Mouse (Mus musculus): ENCODE measurements around the gene Mmp8. TPM values are rescaled to one million over a fixed set of nuclear protein-coding genes. Genes with fewer than 3 reads are reported as not detected.

The Mmp8 gene
- total and polyA plus RNA-seq, 3 experiments, result not detected

GRCm38 (mm10) chr9:7544923-7545457 lies 13.3 kb upstream of the Mmp8 start:
- Histone ChIP-seq H3K27ac (ENCODE audit: control insufficient read depth, low read depth, low read length) (no peak overlapping the region), H3K27me3 (ENCODE audit: control insufficient read depth in 1 of 2, insufficient read depth in 2 of 2, low read length in 2 of 2) (peaks cover 0 to 2% of the 10 kb centered on the region in 2 experiments; a peak in 2 of 4 replicates), H3K4me1 (ENCODE audit: control insufficient read depth in 1 of 2, insufficient read depth in 2 of 2, low read length in 2 of 2) (no peaks in the 10 kb centered on the region), H3K9me3 (replicated peaks; ENCODE audit: insufficient read depth, low read length) (no peaks in the 10 kb centered on the region), H3K4me3 (ENCODE audit: control insufficient read depth in 1 of 2, insufficient read depth in 1 of 2, low read depth in 2 of 2, low read length in 2 of 2) (no peak overlapping the region), H3K9ac (ENCODE audit: control insufficient read depth, low read depth, low read length, poor library complexity, severe bottlenecking) (no peak overlapping the region), H3K79me2 (ENCODE audit: control insufficient read depth, insufficient read depth, low read length, poor library complexity) (no peaks in the 10 kb centered on the region), H3K36me3 (ENCODE audit: control insufficient read depth in 1 of 2, insufficient read depth in 2 of 2, low read length in 2 of 2) (no peaks in the 10 kb centered on the region)
- no peak for DNase-seq (ENCODE audit: low read depth, low spot score)
- TF ChIP-seq KAT2A (conservative IDR thresholded peaks at IDR 0.05; ENCODE audit: low read depth, low read length) (no peak), RCOR1 (IDR thresholded peaks at IDR 0.05; ENCODE audit: low read depth, low read length) (no peak), EP300 (IDR thresholded peaks at IDR 0.05; ENCODE audit: low read depth in 1 of 2, low read length in 2 of 2) (no peak), ZMIZ1 (IDR thresholded peaks at IDR 0.05; ENCODE audit: low read depth, low read length) (no peak), ZNF384 (IDR thresholded peaks at IDR 0.05; ENCODE audit: low read depth, low read length) (no peak), JUND (IDR thresholded peaks at IDR 0.05; ENCODE audit: low read depth, low read length) (no peak), USF2 (IDR thresholded peaks at IDR 0.05; ENCODE audit: borderline replicate concordance in 1 of 2, insufficient read depth in 1 of 2, low read depth in 1 of 2, low read length in 2 of 2) (no peak), MAZ (IDR thresholded peaks at IDR 0.05; ENCODE audit: low read depth, low read length) (no peak)

DNA sequence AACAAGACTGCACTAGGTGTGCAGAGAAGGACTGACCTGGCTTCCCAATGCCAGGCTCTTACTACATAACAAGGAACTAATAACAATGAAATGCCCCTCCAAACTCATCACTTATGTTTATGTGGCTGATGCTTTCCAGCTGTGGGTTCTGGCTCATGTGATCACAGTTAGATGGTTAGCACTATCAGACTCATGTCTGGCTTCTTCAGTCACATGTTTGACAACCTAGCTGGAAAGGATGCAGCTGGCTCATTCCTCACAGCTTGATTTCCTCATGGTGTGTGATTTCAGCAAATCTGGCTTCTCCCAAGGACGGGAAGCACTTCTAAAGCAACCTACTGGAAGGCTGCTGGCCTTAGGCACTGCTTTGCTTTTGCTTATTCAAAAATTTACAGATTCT lies 12.8 kb upstream of the Mmp8 start:
- H3K9me3 ChIP-seq (replicated peaks; ENCODE audit: insufficient read depth, low read length), result no peaks in the 10 kb centered on the region
- TF ChIP-seq ZC3H11A (IDR thresholded peaks at IDR 0.05; ENCODE audit: low read depth, low read length) (no peak), SMC3 (IDR thresholded peaks at IDR 0.05; ENCODE audit: low read depth, low read length) (no peak), USF2 (IDR thresholded peaks at IDR 0.05; ENCODE audit: borderline replicate concordance in 1 of 2, insufficient read depth in 1 of 2, low read depth in 1 of 2, low read length in 2 of 2) (no peak), RCOR1 (IDR thresholded peaks at IDR 0.05; ENCODE audit: low read depth, low read length) (no peak), TBP (IDR thresholded peaks at IDR 0.05; ENCODE audit: low read depth, low read length) (no peak), MAZ (IDR thresholded peaks at IDR 0.05; ENCODE audit: low read depth, low read length) (no peak), NRF1 (IDR thresholded peaks at IDR 0.05; ENCODE audit: insufficient read depth, low read depth, low read length, poor library complexity, severe bottlenecking) (no peak)
- H3K79me2 ChIP-seq (ENCODE audit: control insufficient read depth, insufficient read depth, low read length, poor library complexity), result no peaks in the 10 kb centered on the region

DNA sequence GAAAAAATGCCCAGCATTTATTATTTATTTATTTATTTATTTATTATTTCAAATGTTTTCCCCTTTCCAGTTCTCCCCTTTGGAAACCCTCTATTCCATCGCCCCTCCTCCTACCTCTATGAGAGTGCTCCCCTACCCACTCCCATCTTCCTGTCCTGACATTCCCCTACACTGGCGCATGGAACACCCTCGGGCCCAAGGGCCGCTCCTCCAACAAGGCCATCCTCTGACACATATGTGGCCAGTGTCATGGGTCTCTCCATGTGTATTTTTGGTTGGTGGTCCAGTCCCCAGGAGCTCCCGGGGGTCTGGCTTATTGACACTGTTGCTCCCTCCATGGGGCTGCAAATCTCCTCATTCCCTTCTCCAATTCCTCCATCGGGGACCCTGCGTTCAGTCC lies 12.3 kb upstream of the Mmp8 start:
- Histone ChIP-seq H3K4me3 (ENCODE audit: control insufficient read depth in 1 of 2, insufficient read depth in 1 of 2, low read depth in 2 of 2, low read length in 2 of 2) (no peak overlapping the region), H3K79me2 (ENCODE audit: control insufficient read depth, insufficient read depth, low read length, poor library complexity) (no peaks in the 10 kb centered on the region), H3K9ac (ENCODE audit: control insufficient read depth, low read depth, low read length, poor library complexity, severe bottlenecking) (no peak overlapping the region), H3K4me1 (ENCODE audit: control insufficient read depth in 1 of 2, insufficient read depth in 2 of 2, low read length in 2 of 2) (no peaks in the 10 kb centered on the region), H3K27me3 (ENCODE audit: control insufficient read depth in 1 of 2, insufficient read depth in 2 of 2, low read length in 2 of 2) (peaks cover 0 to 2% of the 10 kb centered on the region in 2 experiments; a peak in 2 of 4 replicates), H3K9me3 (replicated peaks; ENCODE audit: insufficient read depth, low read length) (no peaks in the 10 kb centered on the region), H3K27ac (ENCODE audit: control insufficient read depth, low read depth, low read length) (no peak overlapping the region), H3K36me3 (ENCODE audit: control insufficient read depth in 1 of 2, insufficient read depth in 2 of 2, low read length in 2 of 2) (no peaks in the 10 kb centered on the region)
- TF ChIP-seq MYB (IDR thresholded peaks at IDR 0.05; ENCODE audit: low read depth, low read length) (no peak), POLR2AphosphoS2 (IDR thresholded peaks at IDR 0.05; ENCODE audit: low read length) (no peak), SMC3 (IDR thresholded peaks at IDR 0.05; ENCODE audit: low read depth, low read length) (no peak), BHLHE40 (IDR thresholded peaks at IDR 0.05; ENCODE audit: borderline replicate concordance, low read depth, low read length) (no peak), UBTF (IDR thresholded peaks at IDR 0.05; ENCODE audit: borderline replicate concordance, insufficient read depth, low read depth, low read length) (no peak), ELF1 (IDR thresholded peaks at IDR 0.05; ENCODE audit: low read depth, low read length) (no peak), MXI1 (IDR thresholded peaks at IDR 0.05; ENCODE audit: low read depth, low read length) (no peak)
- DNase-seq (ENCODE audit: low read depth, low spot score), result no peak

More for the DNA sequence above, 12.8 kb upstream of the Mmp8 start:
- Histone ChIP-seq H3K9ac (ENCODE audit: control insufficient read depth, low read depth, low read length, poor library complexity, severe bottlenecking) (no peak overlapping the region), H3K4me3 (ENCODE audit: control insufficient read depth in 1 of 2, insufficient read depth in 1 of 2, low read depth in 2 of 2, low read length in 2 of 2) (no peak overlapping the region), H3K36me3 (ENCODE audit: control insufficient read depth in 1 of 2, insufficient read depth in 2 of 2, low read length in 2 of 2) (no peaks in the 10 kb centered on the region), H3K27me3 (ENCODE audit: control insufficient read depth in 1 of 2, insufficient read depth in 2 of 2, low read length in 2 of 2) (peaks cover 0 to 2% of the 10 kb centered on the region in 2 experiments; a peak in 2 of 4 replicates), H3K27ac (ENCODE audit: control insufficient read depth, low read depth, low read length) (no peak overlapping the region), H3K4me1 (ENCODE audit: control insufficient read depth in 1 of 2, insufficient read depth in 2 of 2, low read length in 2 of 2) (no peaks in the 10 kb centered on the region)
- DNase-seq (ENCODE audit: low read depth, low spot score), result no peak
